Mouse (Mus musculus): Measurements from ENCODE around the gene Cxcl14. TPM values are rescaled to one million over a fixed set of nuclear protein-coding genes. Genes with fewer than 3 reads are reported as not detected.

Gene Cxcl14
- total and polyA plus RNA-seq, 3 experiments, result not detected

- Histone ChIP-seq H3K27me3 (ENCODE audit: control insufficient read depth in 1 of 2, insufficient read depth in 2 of 2, low read length in 2 of 2) (no peaks in the 10 kb centered on the region), H3K36me3 (ENCODE audit: control insufficient read depth in 1 of 2, insufficient read depth in 2 of 2, low read length in 2 of 2) (no peaks in the 10 kb centered on the region), H3K27ac (ENCODE audit: control insufficient read depth, low read depth, low read length) (no peak overlapping the region), H3K4me1 (ENCODE audit: control insufficient read depth in 1 of 2, insufficient read depth in 2 of 2, low read length in 2 of 2) (no peaks in the 10 kb centered on the region), H3K79me2 (ENCODE audit: control insufficient read depth, insufficient read depth, low read length, poor library complexity) (no peaks in the 10 kb centered on the region), H3K4me3 (ENCODE audit: control insufficient read depth in 1 of 2, insufficient read depth in 1 of 2, low read depth in 2 of 2, low read length in 2 of 2) (no peak overlapping the region), H3K9ac (ENCODE audit: control insufficient read depth, low read depth, low read length, poor library complexity, severe bottlenecking) (no peak overlapping the region), H3K9me3 (replicated peaks; ENCODE audit: insufficient read depth, low read length) (no peaks in the 10 kb centered on the region)
- DNase-seq (ENCODE audit: low read depth, low spot score), result no peak
- no peak for TF ChIP-seq RAD21 (IDR thresholded peaks at IDR 0.05; ENCODE audit: low read depth, low read length)
- TF ChIP-seq MXI1 (IDR thresholded peaks at IDR 0.05; ENCODE audit: low read depth, low read length), result no peak
- no peak for TF ChIP-seq SIN3A (IDR thresholded peaks at IDR 0.05; ENCODE audit: low read length)
- TF ChIP-seq UBTF (IDR thresholded peaks at IDR 0.05; ENCODE audit: borderline replicate concordance, insufficient read depth, low read depth, low read length), result no peak
- no peak for TF ChIP-seq ELF1 (IDR thresholded peaks at IDR 0.05; ENCODE audit: low read depth, low read length)
- no peak for TF ChIP-seq RCOR1 (IDR thresholded peaks at IDR 0.05; ENCODE audit: low read depth, low read length)
- TF ChIP-seq KAT2A (conservative IDR thresholded peaks at IDR 0.05; ENCODE audit: low read depth, low read length), result no peak
- no peak for TF ChIP-seq E2F4 (IDR thresholded peaks at IDR 0.05; ENCODE audit: borderline replicate concordance, low read depth, low read length)
- TF ChIP-seq MAFK (IDR thresholded peaks at IDR 0.05; ENCODE audit: borderline replicate concordance, low read depth, low read length), result no peak
- no peak for TF ChIP-seq TAL1 (IDR thresholded peaks at IDR 0.05; ENCODE audit: low read length)
- no peak for TF ChIP-seq MAX (IDR thresholded peaks at IDR 0.05; ENCODE audit: low read length)
- TF ChIP-seq MYB (IDR thresholded peaks at IDR 0.05; ENCODE audit: low read depth, low read length), result no peak
- TF ChIP-seq ZNF384 (IDR thresholded peaks at IDR 0.05; ENCODE audit: low read depth, low read length), result no peak
- no peak for TF ChIP-seq CHD2 (IDR thresholded peaks at IDR 0.05; ENCODE audit: low read length)
- TF ChIP-seq POLR2A (IDR thresholded peaks at IDR 0.05; ENCODE audit: control insufficient read depth in 1 of 2, insufficient read depth in 1 of 2, low read depth in 1 of 2, low read length in 2 of 2, poor library complexity in 1 of 2), result no peak
- TF ChIP-seq TCF12 (IDR thresholded peaks at IDR 0.05; ENCODE audit: low read depth, low read length), result no peak
- TF ChIP-seq ZMIZ1 (IDR thresholded peaks at IDR 0.05; ENCODE audit: low read depth, low read length), result no peak
These were observed 38.7 kb downstream of the Cxcl14 start for GRCm38 (mm10) chr13:56257469-56258153.

- TF ChIP-seq ELF1 (IDR thresholded peaks at IDR 0.05; ENCODE audit: low read depth, low read length), result no peak
- no peak for TF ChIP-seq ZC3H11A (IDR thresholded peaks at IDR 0.05; ENCODE audit: low read depth, low read length)
- TF ChIP-seq SMC3 (IDR thresholded peaks at IDR 0.05; ENCODE audit: low read depth, low read length), result no peak
- no peak for TF ChIP-seq NRF1 (IDR thresholded peaks at IDR 0.05; ENCODE audit: insufficient read depth, low read depth, low read length, poor library complexity, severe bottlenecking)
- TF ChIP-seq MAX (IDR thresholded peaks at IDR 0.05; ENCODE audit: low read length), result no peak
- no peak for TF ChIP-seq CHD1 (IDR thresholded peaks at IDR 0.05; ENCODE audit: low read depth, low read length)
- no peak for TF ChIP-seq ZMIZ1 (IDR thresholded peaks at IDR 0.05; ENCODE audit: low read depth, low read length)
- TF ChIP-seq MAZ (IDR thresholded peaks at IDR 0.05; ENCODE audit: low read depth, low read length), result no peak
- no peak for TF ChIP-seq MEF2A (IDR thresholded peaks at IDR 0.05; ENCODE audit: extremely low read depth, insufficient replicate concordance, low read depth, low read length, poor library complexity, severe bottlenecking)
- no peak for TF ChIP-seq SIN3A (IDR thresholded peaks at IDR 0.05; ENCODE audit: low read length)
- no peak for TF ChIP-seq CTCF (IDR thresholded peaks at IDR 0.05 in 2 of 3, conservative IDR thresholded peaks at IDR 0.05 in 1 of 3; ENCODE audit: control insufficient read depth in 1 of 3, insufficient read depth in 1 of 3, low read depth in 2 of 3, low read length in 3 of 3, poor library complexity in 1 of 3, severe bottlenecking in 1 of 3)
- no peak for TF ChIP-seq ZNF384 (IDR thresholded peaks at IDR 0.05; ENCODE audit: low read depth, low read length)
- no peak for TF ChIP-seq TAL1 (IDR thresholded peaks at IDR 0.05; ENCODE audit: low read length)
- TF ChIP-seq BHLHE40 (IDR thresholded peaks at IDR 0.05; ENCODE audit: borderline replicate concordance, low read depth, low read length), result no peak
- TF ChIP-seq UBTF (IDR thresholded peaks at IDR 0.05; ENCODE audit: borderline replicate concordance, insufficient read depth, low read depth, low read length), result no peak
- no peak for TF ChIP-seq CHD2 (IDR thresholded peaks at IDR 0.05; ENCODE audit: low read length)
- no peak for TF ChIP-seq RAD21 (IDR thresholded peaks at IDR 0.05; ENCODE audit: low read depth, low read length)
- no peak for TF ChIP-seq USF1 (IDR thresholded peaks at IDR 0.05; ENCODE audit: low read depth, low read length)
- no peak overlapping the region for H3K4me3 ChIP-seq (ENCODE audit: control insufficient read depth in 1 of 2, insufficient read depth in 1 of 2, low read depth in 2 of 2, low read length in 2 of 2)
- no peaks in the 10 kb centered on the region for H3K36me3 ChIP-seq (ENCODE audit: control insufficient read depth in 1 of 2, insufficient read depth in 2 of 2, low read length in 2 of 2)
- H3K27me3 ChIP-seq (ENCODE audit: control insufficient read depth in 1 of 2, insufficient read depth in 2 of 2, low read length in 2 of 2), result no peaks in the 10 kb centered on the region
- H3K9ac ChIP-seq (ENCODE audit: control insufficient read depth, low read depth, low read length, poor library complexity, severe bottlenecking), result no peak overlapping the region
- H3K4me1 ChIP-seq (ENCODE audit: control insufficient read depth in 1 of 2, insufficient read depth in 2 of 2, low read length in 2 of 2), result no peaks in the 10 kb centered on the region
- H3K27ac ChIP-seq (ENCODE audit: control insufficient read depth, low read depth, low read length), result no peak overlapping the region
- no peaks in the 10 kb centered on the region for H3K9me3 ChIP-seq (replicated peaks; ENCODE audit: insufficient read depth, low read length)
- no peak for DNase-seq (ENCODE audit: low read depth, low spot score)
- H3K79me2 ChIP-seq (ENCODE audit: control insufficient read depth, insufficient read depth, low read length, poor library complexity), result no peaks in the 10 kb centered on the region
These were observed 39.5 kb downstream of the Cxcl14 start for GRCm38 (mm10) chr13:56256716-56257299.
